Mouse (Mus musculus) thymus, postnatal 36 days (tissue): ENCODE results near the gene Anks1b.

ENCODE experiments used
- DNase-seq, 2 experiments: peaks; one replicate each; pipeline ENCODE4 v3.0.0; 2022; ENCODE audit warnings: mixed read lengths in 2 of 2

The Anks1b gene

DNA sequence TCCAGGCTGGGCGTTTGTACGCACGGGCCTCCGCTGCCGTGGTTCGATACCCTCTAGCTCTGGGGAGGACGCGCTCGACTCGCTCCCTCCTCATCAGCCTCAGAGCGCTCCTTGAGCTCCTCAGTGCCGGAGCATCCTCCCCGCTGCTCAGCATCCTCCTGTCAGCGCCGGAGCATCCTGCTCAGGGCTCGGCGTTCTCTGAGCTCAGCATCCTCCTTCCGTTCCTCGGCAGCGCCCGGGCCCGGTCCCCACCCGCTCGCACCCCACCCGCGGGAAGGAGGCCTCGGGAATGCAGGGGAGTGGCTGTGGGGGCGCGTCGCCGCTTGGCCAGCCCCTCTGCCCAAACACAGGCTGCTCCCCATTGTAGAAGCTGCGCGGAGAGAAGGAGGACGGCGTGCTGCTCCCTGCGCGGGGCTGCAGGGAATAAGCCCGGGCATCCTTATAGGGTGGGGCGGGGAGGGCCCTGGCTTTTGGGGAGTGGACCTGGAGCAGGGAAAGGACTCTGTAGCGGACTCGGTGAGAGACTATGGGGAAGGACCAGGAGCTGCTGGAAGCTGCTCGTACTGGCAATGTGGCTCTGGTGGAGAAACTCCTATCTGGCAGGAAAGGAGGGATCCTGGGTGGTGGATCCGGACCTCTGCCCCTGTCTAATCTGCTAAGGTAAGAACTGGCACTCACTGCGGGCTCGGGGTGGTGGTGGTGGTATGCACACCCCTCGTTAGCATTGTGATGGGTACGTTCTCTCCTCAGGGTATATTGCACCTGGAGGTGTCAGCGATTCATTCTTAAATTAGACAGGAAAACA, at the start of gene Anks1b:
Gene Anks1b (plus strand): TSS at position 364 of the 805 bp plus-strand sequence.
- DNase-seq = peak; percentile 4 to 10

DNA sequence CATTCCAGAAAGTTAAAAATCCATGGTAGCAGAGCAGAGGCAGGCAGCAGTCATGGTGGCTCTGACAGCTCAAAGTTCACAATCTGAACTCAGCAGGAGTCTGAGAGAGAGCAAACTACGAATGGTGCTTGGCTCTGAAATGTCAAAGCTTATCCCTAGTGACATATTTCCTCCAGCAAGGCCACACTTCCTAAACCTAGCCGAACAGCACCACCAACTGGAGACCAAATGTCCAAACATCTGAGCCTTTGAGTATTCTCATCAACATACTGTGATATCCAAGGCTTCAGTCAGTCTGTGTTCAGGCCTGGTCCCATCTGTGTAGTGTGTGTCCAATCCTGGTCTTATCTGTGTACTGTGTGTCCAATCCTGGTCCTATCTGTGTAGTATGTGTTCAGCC, 49.4 kb upstream of the Anks1b start:
- peak; percentile 27 to 32 for DNase-seq

DNA sequence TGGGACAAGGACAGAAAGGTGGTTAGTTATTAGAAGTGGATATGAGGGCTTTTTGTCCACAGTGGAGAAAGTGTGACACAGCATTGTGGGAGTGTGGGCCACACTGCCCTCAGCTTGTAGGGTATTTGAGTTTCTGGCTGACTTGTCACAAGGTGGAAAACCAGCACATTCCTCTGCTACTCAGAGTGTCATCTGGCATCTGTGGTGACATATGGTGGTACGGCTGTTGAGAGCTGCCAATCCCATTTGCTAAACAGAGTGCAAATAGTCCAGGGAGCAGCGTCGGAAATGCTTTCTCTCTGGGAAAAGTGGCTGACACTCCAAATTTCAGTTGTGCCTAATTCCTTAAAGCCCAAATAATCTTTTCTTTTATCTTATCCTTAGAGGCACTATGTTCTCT, 46.4 kb upstream of the Anks1b start:
- DNase-seq = no peak

DNA sequence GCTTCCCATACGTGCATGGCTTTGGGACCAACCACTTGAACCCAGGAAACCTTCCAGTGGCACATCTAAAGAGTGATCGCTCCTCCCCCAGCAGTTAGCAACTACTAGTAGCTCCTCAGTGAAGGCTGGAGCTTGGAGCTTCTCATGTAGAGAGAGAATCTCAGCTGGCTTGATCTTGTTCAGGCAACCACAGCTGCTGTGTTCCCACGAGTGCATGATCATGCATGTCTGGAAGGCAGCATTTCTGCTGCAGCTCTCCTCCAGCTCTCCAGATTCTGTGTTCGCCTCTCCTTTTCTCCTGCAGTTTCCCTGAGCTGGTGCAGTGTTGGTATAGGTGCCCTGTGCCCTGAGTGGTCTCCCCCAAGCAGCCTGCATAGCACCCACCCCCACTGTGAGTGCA, 41.0 kb upstream of the Anks1b start:
- DNase-seq = peak; percentile 3 to 16

DNA sequence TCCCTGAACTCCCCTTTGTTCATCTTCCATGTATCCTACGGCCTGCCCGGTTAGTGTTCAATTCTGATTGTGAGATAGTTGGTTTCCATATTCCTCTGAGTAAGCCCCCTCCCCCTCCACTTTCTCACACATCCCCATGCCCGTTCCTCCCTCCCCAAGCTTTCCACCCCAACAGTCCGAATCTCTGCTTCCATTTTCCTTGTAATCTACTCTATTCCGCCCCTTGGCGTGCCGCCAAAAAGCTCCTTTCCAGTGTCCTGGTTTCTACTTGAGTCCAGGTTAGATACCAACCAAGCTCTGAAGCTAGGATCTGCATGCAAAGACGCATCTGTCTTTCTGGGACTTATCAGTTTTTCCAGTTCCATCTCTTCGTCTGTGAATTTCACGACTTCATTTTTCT, 40.1 kb upstream of the Anks1b start:
- no peak for DNase-seq

DNA sequence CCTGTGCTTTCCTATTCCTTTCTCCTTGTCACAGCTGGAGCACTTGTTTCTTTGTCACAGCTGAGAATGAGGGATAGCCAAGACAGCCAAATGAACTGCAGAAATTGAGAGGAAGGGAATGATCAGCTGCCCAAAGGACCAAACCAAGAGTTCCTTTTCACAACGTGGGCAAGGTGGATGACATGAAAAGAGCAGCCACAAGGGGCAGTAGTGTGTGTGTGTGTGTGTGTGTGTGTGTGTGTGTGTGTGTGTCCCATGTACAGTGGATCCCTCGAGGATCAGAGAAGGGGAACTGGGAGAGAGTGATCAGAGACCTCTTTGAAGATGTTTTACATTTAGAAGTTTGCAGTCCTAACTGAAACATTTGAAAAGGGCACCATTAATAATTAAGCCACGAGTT, 35.8 kb upstream of the Anks1b start:
- no peak for DNase-seq

DNA sequence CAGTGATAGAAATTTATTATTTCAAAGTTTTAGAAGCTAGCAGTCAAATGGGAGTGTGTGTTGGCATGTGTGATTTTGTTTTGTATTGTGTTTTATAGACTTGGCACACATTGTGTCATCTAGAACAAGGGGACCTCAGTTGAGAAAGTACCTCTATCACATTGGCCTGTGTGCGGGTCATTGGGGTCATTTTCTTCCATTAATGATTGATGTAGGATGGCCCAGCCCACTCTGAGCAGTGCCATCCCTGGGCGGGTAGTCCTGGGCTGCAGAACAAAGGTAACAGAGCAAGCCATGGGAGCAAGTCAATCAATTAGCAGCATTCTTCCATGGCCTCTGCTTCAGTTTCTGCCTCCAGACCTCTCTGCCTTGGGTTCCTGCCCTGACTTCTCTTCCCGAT, 34.5 kb upstream of the Anks1b start:
- DNase-seq = no peak

DNA sequence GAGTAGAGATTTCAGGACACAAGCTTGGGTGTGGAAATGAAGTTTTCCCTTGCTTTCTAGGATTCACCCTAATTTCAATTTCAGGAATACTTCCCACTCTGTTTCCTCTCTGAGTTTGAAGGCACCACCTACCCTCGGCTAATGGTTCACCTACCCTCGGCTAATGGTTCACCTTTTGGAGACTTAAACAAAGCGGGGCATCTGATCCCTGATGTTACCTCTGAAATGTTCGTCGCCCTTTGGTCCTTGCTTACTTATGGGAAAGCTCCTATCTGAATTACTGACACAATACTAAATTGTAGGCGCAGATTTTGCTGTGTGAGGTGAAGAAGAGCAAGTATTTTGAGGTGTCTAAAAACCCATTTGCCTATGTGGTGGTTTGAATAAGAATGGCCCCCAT, 22.4 kb upstream of the Anks1b start:
- DNase-seq = no peak

DNA sequence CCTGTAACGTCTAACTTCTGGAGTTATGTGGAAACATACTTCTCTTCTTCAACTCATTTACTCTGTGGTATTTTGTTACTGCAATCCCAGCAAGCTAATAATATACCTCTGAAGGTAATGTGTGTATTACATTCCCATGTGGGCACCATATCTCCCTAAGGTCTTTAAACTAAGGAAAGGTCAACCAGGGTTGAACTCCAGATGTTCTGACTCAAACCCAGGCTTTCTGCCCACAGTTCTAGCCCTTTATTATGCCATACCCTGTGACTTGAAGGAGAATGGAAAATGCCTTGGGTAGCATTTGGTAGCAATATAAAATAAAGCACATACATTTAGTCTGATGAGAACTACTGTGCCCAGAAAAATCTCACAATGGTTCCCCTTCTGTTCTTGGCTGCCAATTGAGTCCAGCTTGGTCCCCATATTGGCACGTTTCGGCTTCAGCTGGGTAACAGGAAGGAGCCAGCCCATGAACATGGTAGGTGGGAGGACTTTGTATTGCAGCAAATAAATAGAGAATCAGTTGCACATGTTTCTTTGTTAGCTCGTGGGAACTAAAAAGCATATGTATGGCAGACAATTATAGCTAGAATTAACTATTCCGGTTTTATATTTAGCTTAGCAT, 17.9 kb upstream of the Anks1b start:
- DNase-seq = no peak

DNA sequence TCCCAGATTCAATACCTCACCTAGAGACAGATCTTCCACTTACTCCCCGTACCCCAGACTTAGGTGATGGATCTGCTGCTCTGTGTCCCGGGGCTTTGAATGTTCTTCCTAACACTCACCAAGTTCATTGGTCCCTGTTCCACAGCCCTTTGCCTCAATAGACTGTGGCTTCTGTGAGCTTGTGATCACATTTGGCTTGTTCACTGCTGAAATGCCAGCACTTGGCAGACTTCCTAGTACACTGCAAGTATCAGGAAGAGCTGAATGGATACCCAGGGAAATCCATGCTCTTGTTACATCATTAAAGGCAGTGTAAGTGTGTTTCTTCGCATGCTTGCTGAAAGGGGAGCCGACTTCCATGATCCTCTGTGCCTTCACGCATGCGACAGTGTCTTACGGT, 17.0 kb upstream of the Anks1b start:
- DNase-seq = no peak

DNA sequence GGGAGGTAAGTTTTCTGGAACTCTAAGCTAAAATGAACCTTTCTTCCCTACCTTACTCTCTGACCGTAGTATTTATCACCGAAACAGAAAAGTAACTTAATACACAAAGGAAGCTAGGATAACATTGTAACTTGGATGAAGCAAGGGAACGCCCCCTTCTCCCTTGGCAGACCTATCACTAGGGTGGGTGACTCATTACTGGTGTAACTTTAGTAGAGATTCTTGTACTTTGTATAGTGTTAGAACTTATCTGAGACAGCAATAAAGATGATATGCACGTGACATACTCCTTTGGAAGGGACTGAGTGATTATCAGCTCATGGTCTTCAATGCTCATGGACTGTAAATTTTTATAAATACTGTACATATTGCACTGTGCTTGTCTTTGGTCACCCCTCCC, 5.1 kb upstream of the Anks1b start:
- DNase-seq = no peak

DNA sequence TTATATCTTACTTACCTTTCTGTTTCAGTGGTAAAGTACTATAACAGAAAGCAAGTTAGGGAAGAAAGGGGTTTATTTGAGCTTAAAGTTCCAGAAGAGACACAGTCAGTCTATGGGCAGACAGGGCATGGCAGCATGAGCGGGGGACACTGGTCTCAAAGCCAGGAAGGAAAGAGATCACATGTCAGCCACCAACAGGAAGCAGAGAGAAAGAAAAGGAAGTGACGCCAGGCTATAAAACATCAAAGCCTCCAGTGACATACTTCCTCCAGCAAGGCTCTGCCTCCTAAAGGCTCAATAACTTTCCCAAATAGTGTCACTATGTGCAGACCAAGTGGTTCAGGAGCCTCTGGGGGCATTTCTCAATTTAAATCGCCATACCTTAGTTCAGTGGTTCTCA, 4.5 kb upstream of the Anks1b start:
- no peak for DNase-seq

DNA sequence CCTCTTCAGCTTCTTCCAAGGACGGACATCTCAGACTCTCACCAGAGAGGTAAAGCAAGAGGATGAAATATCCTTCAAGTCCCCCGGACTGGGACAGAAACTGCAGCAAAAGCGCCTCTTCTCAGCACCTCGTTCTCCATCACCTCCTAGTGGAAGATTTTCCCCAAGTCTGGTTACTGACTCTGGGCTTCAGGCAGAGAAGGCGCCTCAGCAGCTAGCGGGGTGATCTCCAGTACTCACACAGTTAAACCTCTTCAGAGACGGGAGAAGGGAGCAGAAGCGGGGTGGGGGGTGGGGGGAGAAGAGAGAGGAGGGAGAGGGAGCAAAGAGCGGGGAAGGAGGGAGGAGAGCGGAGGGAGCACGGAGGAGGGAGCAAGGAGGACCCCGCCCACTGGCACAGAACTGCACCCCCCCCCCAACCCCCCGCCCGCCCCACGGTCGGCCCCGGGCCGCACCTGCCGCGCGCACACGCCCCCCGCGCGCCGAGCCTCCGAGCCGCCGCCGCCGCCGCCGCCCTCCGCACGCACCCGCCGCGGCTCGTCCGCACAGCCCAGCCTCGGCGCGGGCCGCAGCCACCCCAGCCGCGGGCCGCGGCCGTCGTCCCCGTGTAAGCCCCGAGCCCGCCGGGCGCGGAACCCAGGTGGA, 686 bp upstream of the Anks1b start:
- peak in 1 of 2 experiments; percentile 5 for DNase-seq

DNA sequence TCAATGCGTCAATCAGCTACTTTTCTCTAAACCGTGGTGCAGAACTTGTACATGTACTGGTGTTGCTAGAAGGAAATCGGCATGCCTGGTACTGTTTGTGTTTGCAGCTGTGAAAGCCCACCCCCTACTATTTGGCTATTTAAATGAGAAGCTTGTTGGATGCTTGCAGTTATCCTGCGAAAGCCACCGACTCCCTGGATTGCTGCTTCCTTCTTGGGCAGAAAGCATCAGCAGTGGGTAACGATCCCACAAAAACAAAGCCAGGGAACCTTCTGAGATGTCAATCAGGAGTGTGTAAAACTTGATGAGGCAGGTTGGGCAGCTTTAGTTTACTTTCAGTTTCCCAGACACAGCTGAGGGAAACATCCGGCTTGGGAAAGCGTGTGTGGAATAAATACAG, 727 bp downstream of the Anks1b start:
- no peak for DNase-seq

DNA sequence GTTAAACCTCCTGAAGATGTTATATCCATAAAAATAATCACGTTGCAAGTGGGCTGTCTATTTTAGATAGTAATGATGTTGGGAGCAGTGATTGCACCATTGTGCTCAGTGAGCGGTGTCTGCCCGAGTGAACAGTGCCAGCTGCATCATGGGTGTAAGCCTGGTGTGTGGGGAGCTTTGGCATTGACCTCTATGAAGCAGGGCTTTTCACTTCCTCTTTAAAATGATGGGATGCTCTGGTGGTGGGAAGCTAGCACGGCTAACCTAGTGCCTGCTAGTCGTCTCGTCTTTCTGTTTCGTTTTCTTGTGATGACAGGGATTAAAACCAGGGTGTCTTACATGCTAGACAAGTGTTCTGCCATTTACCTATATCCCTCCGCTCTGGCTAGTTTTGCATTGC, 10.3 kb downstream of the Anks1b start:
- DNase-seq = no peak

DNA sequence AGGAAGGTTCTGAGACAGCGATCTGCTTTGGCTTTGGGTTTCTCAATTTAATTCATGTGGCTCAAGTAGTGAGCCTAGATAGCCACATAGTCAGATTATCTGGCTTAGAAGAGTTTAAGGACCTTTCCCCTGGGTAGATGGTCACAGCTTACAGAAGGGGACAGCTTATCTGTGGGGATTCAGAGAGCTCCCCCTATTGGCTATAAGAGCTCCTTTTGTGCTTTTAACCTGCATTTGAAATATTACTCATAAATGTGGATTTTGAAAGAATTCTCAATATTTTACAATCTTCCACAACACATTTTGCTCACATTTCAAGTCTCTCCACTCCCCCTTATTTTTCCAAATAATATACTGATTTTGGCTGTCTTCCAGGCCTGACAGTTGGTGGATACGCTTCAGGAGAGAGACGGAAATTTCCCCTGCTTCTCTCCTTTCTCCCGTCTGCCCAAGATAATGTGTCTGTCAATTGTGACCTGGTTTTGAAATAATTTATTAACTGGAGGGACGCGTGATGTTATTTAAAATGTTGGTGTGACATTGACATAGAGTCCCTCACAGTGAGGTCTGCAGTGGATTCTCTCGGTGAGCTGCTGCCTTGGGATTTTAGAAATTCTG, 29.5 kb downstream of the Anks1b start:
- no peak for DNase-seq

DNA sequence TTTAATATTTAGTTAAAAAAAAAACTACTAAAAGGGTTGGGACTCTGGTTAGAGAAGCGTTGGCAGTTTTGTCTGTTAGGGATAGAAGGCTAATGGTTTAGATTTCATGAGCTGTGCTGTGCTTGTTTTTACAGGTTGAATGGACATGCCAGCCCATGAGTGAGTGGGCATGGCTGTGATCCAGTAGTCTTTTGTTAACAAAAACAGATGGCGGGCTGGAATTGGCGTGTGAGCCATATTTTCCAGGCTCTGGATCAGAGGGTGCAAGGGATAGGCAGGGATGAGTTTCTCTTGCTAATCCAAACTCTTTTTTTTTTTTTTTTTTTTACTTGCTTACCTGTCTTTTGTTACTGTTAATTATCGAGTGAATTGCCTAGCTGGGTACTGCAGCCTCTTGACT, 38.6 kb downstream of the Anks1b start:
- DNase-seq = no peak

DNA sequence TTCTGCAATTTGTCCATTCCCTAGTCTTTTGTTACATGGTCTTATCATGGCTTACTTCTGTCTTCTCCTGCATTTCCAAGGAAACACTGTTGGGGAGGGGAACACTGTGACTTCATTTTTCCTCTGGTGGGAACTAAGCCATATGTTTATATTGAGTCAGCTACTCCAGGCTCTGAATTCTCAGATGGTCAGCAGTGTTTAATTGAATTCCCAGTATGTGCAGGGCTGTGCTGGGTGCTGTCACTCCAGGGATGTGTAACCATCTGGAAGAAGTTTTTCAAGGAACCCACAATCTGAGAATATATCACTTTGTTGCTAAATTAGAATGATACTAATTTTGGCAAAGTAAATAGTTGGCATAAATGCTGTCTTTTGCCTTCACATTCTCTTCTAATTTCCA, 39.9 kb downstream of the Anks1b start:
- DNase-seq = no peak

DNA sequence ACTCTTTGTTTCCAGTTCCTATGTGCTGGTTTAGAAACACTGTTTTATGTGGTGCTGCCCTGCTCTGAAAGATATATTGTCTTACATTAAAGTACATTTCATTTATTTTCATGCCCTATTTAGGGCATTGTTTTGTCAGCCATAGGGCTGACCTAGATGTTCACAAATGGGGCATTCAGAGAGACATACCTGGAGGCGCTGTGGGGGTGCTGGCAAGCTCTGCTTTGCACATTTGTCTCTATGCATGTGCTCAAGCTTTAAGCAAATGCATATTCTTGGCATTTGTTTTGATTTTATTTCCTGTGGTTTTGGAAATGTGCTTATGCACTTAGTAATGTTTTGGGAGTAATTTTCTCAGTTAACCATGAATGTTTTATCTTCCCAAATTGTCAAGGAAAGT, 43.8 kb downstream of the Anks1b start:
- DNase-seq = no peak

DNA sequence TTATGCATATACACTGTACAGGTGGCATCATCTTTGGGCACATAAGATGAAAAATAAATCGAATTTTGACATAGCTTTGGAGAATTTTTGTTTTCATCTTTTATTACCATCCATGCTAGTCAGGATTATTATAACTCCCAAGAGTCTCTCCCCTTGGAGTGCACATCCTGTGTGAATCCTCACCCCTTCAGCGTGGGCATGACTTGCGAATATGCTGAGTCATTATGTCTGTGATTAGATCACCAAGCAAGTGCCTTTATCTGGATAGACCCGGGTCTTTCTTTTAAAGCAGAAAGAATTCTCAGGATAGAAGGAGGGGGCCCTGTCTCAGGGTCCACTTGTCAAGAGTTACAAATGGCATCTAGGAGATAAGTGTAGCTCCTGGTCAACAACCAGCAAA, 48.7 kb downstream of the Anks1b start:
- no peak for DNase-seq

DNA sequence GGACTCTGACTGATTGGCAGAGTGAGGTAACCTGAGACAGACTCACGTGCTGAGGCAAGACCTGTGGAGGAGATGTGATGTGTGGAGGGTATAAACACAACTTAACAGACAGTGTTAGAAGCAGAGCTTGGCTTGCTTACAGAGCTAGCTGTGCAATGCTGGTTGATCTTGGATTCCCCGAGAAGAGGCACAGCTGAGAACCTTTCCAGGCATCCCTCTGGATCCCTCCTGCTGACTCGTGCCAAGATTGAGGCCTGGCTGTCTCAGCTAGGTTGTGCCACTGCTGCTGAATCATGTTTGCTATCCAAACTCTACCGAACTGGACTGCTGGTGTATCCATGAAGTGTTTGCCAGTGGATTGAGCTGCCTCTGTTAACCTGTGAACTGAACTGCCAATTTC, 68.9 kb downstream of the Anks1b start:
- DNase-seq = no peak

DNA sequence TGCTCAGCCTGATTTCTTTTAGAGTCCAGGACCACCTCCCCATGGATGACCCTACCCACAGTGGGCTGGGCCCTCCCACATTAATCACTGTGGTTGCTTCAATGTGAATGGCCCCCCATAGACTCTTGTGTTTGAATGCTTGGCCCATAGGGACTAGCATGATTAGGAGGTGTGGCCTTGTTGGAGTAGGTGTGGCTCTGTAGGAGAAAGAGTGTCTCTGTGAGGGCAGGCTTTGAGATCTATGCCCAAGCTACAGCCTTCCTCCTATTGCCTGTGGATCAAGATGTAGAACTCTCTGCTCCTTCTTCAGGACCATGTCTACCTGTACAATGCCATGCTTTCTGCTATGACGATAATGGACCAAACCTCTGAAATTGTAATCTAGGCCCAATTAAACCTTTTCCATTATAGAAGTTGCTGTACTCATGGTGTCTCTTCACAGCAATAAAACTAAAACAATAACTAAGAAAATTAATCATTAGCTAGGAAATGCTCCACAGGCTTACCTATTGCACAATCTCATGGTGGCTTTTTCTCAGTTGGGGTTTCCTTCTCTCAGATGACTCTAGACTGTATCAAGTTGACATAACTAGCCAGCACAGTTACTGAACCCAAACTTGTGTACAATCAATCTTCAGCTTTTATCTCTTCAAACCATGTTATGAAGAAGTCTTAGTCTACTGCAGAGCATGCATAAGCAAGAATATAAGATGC, 73.5 kb downstream of the Anks1b start:
- no peak for DNase-seq

DNA sequence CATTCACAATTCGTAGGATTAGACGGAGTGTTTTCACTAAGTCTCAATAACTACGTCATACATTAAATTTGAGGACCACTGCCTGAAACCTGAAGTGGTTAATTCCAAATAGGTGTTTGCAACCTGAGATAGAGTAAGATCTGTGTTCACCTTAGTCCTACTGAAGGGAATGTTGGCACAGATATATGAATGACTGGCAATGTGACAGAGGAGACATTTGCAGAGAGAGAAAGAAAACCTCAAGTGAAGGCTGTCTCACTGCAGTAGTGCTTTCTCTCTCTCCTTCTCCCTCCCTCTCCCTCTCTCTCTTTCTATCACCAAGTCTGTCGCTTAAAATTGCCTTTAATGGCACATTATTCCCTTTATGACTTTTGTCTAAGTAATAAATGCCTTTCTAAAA, 101.1 kb downstream of the Anks1b start:
- no peak for DNase-seq
